Mouse (Mus musculus) stomach, postnatal 0 days (tissue): ENCODE measurements at regions not wholly inside any gene's neighbourhood (a gene's known extent, or its start where the extent isn't known, plus 50 kb on each side); places are given as distances from the start of the nearest gene placed in this dataset.

Experiments
- CTCF ChIP-seq: IDR thresholded peaks from 2 replicates; pipeline ENCODE4 v1.5.1; 2016; ENCODE audit warnings: antibody characterized with exemption, low read depth, mild to moderate bottlenecking, moderate library complexity
- EP300 ChIP-seq: optimal IDR thresholded peaks from 2 replicates; pipeline ENCODE3; 2016; ENCODE audit warnings: antibody characterized with exemption

GRCm38 (mm10) chr14:103441454-103442065, 71.6 kb upstream of the Scel start:
- TF ChIP-seq EP300, result no peak
- no peak for TF ChIP-seq CTCF
